Mouse (Mus musculus) ES-E14 (cell line): ENCODE data around the gene Fxyd7. TPM values are rescaled to one million over a fixed set of nuclear protein-coding genes. Genes with fewer than 3 reads are reported as not detected.

Source experiments
- DNase-seq: peaks from one replicate; pipeline ENCODE4 v3.0.0-alpha.2; 2013; ENCODE audit warnings: low read depth, low spot score
- H3K27ac ChIP-seq: 2 replicates; pipeline ENCODE4 v1.5.1; 2012; ENCODE audit warnings: low read depth, mild to moderate bottlenecking, low read length, moderate library complexity, mixed read lengths; ENCODE audit not compliant: poor library complexity, insufficient read depth, severe bottlenecking
- H3K36me3 ChIP-seq: 2 replicates; pipeline ENCODE4 v1.6.1; 2012; ENCODE audit warnings: mild to moderate bottlenecking, low read length, moderate library complexity, mixed read lengths; ENCODE audit not compliant: control insufficient read depth, poor library complexity, insufficient read depth, severe bottlenecking
- H3K4me1 ChIP-seq, 2 experiments: fragments of 150-350 bp in 1 of 2; sonication (generic) in 1 of 2; 2 replicates each; pipeline ENCODE4 v1.6.1; 2012; ENCODE audit warnings: low read length in 2 of 2, mild to moderate bottlenecking in 1 of 2, mixed read lengths in 1 of 2; ENCODE audit not compliant: control insufficient read depth in 2 of 2, insufficient read depth in 2 of 2, poor library complexity in 1 of 2
- H3K4me3 ChIP-seq, 2 experiments: fragments of 150-350 bp in 1 of 2; sonication (generic) in 1 of 2; 2 replicates each; pipeline ENCODE4 v1.5.1; 2012; ENCODE audit warnings: low read length in 2 of 2, low read depth in 1 of 2, mild to moderate bottlenecking in 1 of 2, mixed read lengths in 1 of 2; ENCODE audit not compliant: insufficient read depth in 1 of 2, poor library complexity in 1 of 2, severe bottlenecking in 1 of 2
- H3K9ac ChIP-seq: 2 replicates; pipeline ENCODE4 v1.6.1; 2012; ENCODE audit warnings: low read depth, mild to moderate bottlenecking, low read length, mixed read lengths; ENCODE audit not compliant: poor library complexity, insufficient read depth, severe bottlenecking
- H3K9me3 ChIP-seq: fragments of 150-350 bp; sonication (generic); 2 replicates; pipeline ENCODE4 v1.6.1; 2012; ENCODE audit warnings: low read depth, mild to moderate bottlenecking, low read length; ENCODE audit not compliant: control insufficient read depth, insufficient read depth
- CHD2 ChIP-seq: IDR thresholded peaks from 2 replicates; pipeline ENCODE4 v1.6.1; 2014; ENCODE audit warnings: mild to moderate bottlenecking, low read depth, low read length, inconsistent platforms
- HCFC1 ChIP-seq: IDR thresholded peaks from 2 replicates; pipeline ENCODE4 v1.6.1; 2012; ENCODE audit warnings: low read length, inconsistent platforms, borderline replicate concordance; ENCODE audit not compliant: insufficient read depth
- MAFK ChIP-seq: IDR thresholded peaks from 2 replicates; pipeline ENCODE4 v1.6.1; 2014; ENCODE audit warnings: mild to moderate bottlenecking, low read depth, low read length, inconsistent platforms; ENCODE audit not compliant: insufficient read depth
- ZC3H11A ChIP-seq: IDR thresholded peaks from 2 replicates; pipeline ENCODE4 v1.6.1; 2012; ENCODE audit warnings: low read depth, mild to moderate bottlenecking, inconsistent platforms, low read length, borderline replicate concordance
- ZNF384 ChIP-seq: IDR thresholded peaks from 2 replicates; pipeline ENCODE4 v1.6.1; 2012; ENCODE audit warnings: low read depth, low read length, inconsistent platforms
- in situ Hi-C, 2 experiments: fragments of 600-800 bp; cut with MboI; formaldehyde crosslinking; loops; one replicate each; pipeline ENCODE4 v1.15.1; 2025; ENCODE audit warnings: low sequenced_read_pairs in 2 of 2, inconsistent platforms in 1 of 2; ENCODE audit not compliant: unreplicated experiment in 2 of 2
- total RNA-seq: library from RNA; depleted of rRNA; stranded (reverse); fragments of 300-350 nt; gene quantifications from 2 replicates; pipeline ENCODE4 v1.2.3, GENCODE M21; 2012

Gene Fxyd7
- total RNA-seq, 1 experiment: not detected

DNA sequence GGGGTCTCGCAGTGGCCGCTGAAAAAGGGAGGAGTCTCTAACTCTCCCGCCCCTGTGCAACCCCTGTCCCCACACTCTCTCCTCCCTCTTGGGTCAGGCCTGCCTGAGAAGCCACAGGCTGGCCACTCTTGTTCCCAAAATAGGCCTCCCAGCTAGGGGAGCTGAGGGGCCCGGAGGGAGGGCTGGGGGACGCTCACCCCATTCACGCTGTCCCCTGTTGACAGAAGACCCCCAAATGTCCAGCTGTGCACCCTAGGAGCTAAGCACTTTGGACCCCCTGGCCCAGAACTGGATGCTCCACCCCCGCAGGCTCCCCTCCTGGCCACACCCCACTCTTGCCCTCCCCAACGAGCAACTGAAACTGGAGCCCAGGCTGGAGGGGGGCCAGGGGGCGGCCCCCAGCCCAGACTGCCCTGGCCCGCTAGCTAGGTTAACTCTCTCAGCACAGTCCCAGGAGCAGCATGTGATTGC lies 4.1 kb upstream of the Fxyd7 start:
- Histone ChIP-seq H3K4me1 (peaks cover 0 to 9% of the 10 kb centered on the region in 2 experiments; a peak in 2 of 4 replicates), H3K9ac (no peak overlapping the region), H3K4me3 (no peak overlapping the region), H3K27ac (no peak overlapping the region), H3K36me3 (no peaks in the 10 kb centered on the region), H3K9me3 (no peaks in the 10 kb centered on the region)
- TF ChIP-seq MAFK: no peak
- TF ChIP-seq HCFC1: no peak
- TF ChIP-seq ZC3H11A: no peak
- TF ChIP-seq CHD2: no peak
- no peak for TF ChIP-seq ZNF384
- in situ Hi-C loops: no loop called here
- no peak for DNase-seq

DNA sequence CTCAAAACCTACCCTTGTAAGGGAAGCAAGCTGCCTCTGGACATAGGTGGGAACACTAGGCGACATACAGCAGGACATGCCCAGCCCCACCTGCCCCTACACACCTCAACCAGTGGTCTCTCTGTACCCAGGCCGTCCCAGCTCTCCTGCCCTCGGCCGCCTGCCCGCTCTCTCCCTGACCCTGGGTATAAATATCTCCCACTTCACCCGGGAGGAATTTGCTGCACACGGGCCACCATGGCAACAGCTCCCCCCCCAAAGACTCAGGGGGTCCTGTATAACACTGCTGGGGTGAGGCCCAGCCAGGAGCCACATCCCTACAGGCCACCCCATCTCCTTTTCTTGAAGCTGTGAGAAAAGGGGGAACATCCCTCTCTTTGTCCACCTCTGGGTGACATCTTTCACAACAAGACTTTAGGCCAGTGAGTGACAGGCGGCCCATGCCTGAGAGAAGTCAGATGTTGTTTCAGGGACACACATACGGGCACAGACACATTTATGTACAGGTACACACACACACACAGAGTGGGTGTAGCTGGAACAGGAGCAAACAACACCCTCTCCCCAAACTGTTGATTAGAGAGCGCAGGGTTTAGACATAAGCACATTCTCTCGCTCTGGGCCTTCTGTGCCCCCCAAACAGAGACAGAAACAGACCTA lies 3.5 kb upstream of the Fxyd7 start:
- no peak for DNase-seq
- in situ Hi-C loops: no loop called here
- Histone ChIP-seq H3K4me1 (peaks cover 0 to 9% of the 10 kb centered on the region in 2 experiments; a peak in 2 of 4 replicates), H3K9me3 (no peaks in the 10 kb centered on the region), H3K4me3 (no peak overlapping the region), H3K27ac (no peak overlapping the region), H3K9ac (no peak overlapping the region), H3K36me3 (no peaks in the 10 kb centered on the region)
- no peak for TF ChIP-seq ZNF384
- TF ChIP-seq HCFC1: no peak
- no peak for TF ChIP-seq MAFK
- TF ChIP-seq CHD2: no peak
- no peak for TF ChIP-seq ZC3H11A

DNA sequence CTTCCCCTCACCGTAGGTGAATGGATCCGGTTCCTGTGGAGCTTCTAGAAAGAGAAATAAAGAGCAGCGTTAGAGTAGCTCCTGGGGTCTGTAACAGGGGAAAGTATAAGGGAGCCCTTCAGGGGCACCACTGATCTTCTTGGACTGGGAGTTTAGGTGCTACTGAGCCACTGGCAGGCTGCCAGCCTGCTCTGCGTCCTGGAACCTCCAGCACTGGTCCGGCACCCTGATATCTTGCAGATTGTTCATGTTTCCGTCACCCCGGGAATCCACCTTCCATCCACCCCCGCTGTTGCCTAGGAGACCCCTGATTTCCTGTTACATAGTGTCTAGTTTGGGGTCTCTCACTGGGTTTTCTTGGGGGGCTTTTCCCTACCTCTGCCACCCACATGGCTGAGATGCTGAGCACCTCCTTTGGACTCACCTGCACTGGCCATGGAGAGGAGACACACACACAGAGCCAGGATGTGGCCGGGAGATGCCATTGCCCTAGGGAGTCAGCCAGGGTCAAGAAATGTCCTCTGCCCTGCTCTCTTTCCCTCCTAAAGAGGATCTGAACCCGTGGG lies 2.7 kb upstream of the Fxyd7 start:
- Histone ChIP-seq H3K9me3 (no peaks in the 10 kb centered on the region), H3K4me1 (peaks cover 0 to 6% of the 10 kb centered on the region in 2 experiments; a peak in 1 of 4 replicates), H3K27ac (no peak overlapping the region), H3K9ac (no peak overlapping the region), H3K4me3 (no peak overlapping the region), H3K36me3 (no peaks in the 10 kb centered on the region)
- in situ Hi-C loops: no loop called here
- DNase-seq: no peak
- TF ChIP-seq ZNF384: no peak
- TF ChIP-seq ZC3H11A: no peak
- no peak for TF ChIP-seq MAFK
- TF ChIP-seq CHD2: no peak
- no peak for TF ChIP-seq HCFC1

DNA sequence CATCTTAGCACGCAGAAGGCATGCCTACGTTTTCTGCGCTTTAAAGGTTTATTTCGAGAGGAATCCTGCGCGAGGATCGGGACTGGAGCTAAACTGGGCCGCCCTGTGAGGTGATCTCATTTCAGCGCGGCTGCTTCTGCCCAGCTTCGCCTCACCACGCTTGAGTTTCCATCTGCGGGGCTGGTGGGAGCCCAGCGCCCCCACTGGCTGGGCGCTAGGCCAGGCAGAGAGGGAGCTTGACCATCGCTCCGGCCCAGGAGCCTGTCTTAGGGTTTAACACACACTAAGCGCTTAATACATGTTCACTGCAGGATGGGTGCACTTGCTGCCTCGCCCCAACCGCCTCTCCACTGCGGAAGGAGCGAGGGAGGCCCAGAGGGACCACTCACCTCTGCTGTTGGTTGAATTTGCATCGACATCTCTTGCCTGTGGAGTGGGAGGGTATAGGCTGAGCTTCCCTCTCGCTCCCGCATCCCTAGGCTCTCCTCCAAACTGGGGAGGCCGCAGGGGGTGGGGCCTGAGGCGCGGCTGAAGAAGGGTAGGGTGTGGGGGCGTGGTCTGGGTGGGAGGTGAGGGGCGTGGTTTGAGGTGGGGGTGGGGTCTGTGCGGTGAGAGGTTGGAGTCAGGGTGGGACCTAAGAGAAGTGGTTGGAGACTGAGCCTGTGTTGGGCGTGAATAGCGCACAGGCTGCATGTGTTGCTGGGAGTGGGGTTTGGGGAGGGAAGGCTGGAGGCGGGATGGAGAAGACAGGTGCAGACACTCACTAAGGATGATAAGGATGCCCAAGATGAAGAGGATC lies 1.6 kb upstream of the Fxyd7 start:
- peaks cover 0 to 6% of the 10 kb centered on the region in 2 experiments; a peak in 1 of 4 replicates for H3K4me1 ChIP-seq
- peak; percentile 79 for DNase-seq
- in situ Hi-C loops: no loop called here
- no peak for TF ChIP-seq ZNF384
- TF ChIP-seq MAFK: no peak
- TF ChIP-seq ZC3H11A: no peak
- TF ChIP-seq CHD2: no peak
- no peak for TF ChIP-seq HCFC1
- H3K27ac ChIP-seq: no peak overlapping the region
- H3K9me3 ChIP-seq: no peaks in the 10 kb centered on the region
- no peak overlapping the region for H3K9ac ChIP-seq
- no peaks in the 10 kb centered on the region for H3K36me3 ChIP-seq
- H3K4me3 ChIP-seq: peak overlapping the region; percentile 35 to 42; a peak in 3 of 4 replicates
